20 mouse cellular contexts compared by ENCODE assay signal in the genomic region with DNA sequence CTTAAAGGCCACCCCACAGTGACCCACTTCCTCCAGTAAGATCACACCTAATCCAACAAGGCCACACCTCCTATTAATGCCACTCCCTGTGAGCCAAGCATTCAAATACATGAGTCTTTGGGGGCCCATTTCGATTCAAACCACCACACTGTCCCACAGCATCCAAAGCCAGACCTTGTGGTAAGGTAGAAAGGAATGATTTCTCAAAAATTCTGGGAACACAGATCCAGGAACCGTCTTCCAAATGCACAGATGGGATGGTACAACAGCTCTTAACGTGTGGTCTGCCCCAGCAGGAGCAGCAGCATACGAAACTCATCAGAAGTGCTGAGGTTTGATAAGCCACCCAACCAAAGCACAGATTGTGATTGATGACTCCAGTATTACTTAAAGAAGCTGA. TPM values are rescaled to one million over a fixed set of nuclear protein-coding genes. Genes with fewer than 3 reads are reported as not detected.
DNase-seq lines count a peak whose midpoint lies in the region; ATAC-seq lines count a peak whose summit lies in the region.
"Had no signal": no experiment of that assay in that cellular context is flagged by ENCODE, and none has a peak within 500 bp of the region (broad histone marks: within the 10 kb centered on the region; RNA-seq: fewer than 3 reads in every experiment).

No protein-coding gene starts in this region.

- H3K27me3 ChIP-seq in embryonic facial prominence, embryonic 13.5 days: no peaks in the 10 kb centered on the region
- no peaks in the 10 kb centered on the region for H3K27me3 ChIP-seq in embryonic facial prominence, embryonic 10.5 days (replicated peaks; ENCODE audit: low read depth, poor library complexity, severe bottlenecking)
- H3K27me3 ChIP-seq: CH12.LX; forebrain, embryonic 12.5 days; heart, embryonic 12.5 days; kidney, embryonic 15.5 days; Patski had no signal

- WGBS in embryonic facial prominence, embryonic 13.5 days: 79% methylated on average over 4 of the region's 4 CpGs
- 83% methylated on average over 4 of the region's 4 CpGs for WGBS in embryonic facial prominence, embryonic 10.5 days

- DNase-seq in embryonic facial prominence, embryonic 10.5 days (ENCODE audit: low spot score): no peak
- peak; percentile 49 to 53 for DNase-seq in cerebellum, adult 18-20 months
- DNase-seq in cerebellum, adult 9-11 months: peak; percentile 66
- peak; percentile 25 to 51 for DNase-seq in cerebellum, postnatal 36 days
- no peak for DNase-seq in urinary bladder, postnatal 25 days (ENCODE audit: low spot score)
- DNase-seq in thymus, postnatal 25 days: no peak
- DNase-seq: adrenal gland, postnatal 10 days; forebrain, postnatal 0 days; gastrocnemius, adult 2 months; gastrocnemius, postnatal 25 days had no signal

- peak overlapping the region; percentile 39; the same call in 1 of the 2 replicates for H3K27ac ChIP-seq in embryonic facial prominence, embryonic 13.5 days
- no peak overlapping the region for H3K27ac ChIP-seq in embryonic facial prominence, embryonic 10.5 days (replicated peaks)
- H3K27ac ChIP-seq: forebrain, embryonic 12.5 days; gastrocnemius, adult 2 months; hindbrain, embryonic 10.5 days; hindbrain, embryonic 14.5 days; kidney, embryonic 15.5 days had no signal

- H3K9me3 ChIP-seq in embryonic facial prominence, embryonic 13.5 days: 0 out of 2 replicates have a peak, but pooled peaks cover 4% of the 10 kb centered on the region
- H3K9me3 ChIP-seq in embryonic facial prominence, embryonic 10.5 days: 0 out of 2 replicates have a peak, but pooled peaks cover 3% of the 10 kb centered on the region
- H3K9me3 ChIP-seq: forebrain, embryonic 12.5 days; heart, embryonic 12.5 days; hindbrain, embryonic 10.5 days; kidney, embryonic 15.5 days had no signal

- H3K4me3 ChIP-seq in embryonic facial prominence, embryonic 13.5 days: no peak overlapping the region
- H3K4me3 ChIP-seq in embryonic facial prominence, embryonic 10.5 days: no peak overlapping the region
- H3K4me3 ChIP-seq: forebrain, embryonic 12.5 days; gastrocnemius, adult 2 months; heart, embryonic 12.5 days; hindbrain, embryonic 10.5 days; kidney, embryonic 15.5 days had no signal

- no peak overlapping the region for H3K4me2 ChIP-seq in embryonic facial prominence, embryonic 13.5 days
- H3K4me2 ChIP-seq: forebrain, embryonic 12.5 days; heart, embryonic 12.5 days; hindbrain, embryonic 14.5 days; kidney, embryonic 15.5 days had no signal

- H3K4me1 ChIP-seq in embryonic facial prominence, embryonic 13.5 days: 0 out of 2 replicates have a peak, but pooled peaks cover 4% of the 10 kb centered on the region
- H3K4me1 ChIP-seq in embryonic facial prominence, embryonic 10.5 days: no peaks in the 10 kb centered on the region
- H3K4me1 ChIP-seq: forebrain, embryonic 12.5 days; heart, embryonic 12.5 days; hindbrain, embryonic 10.5 days; kidney, embryonic 15.5 days had no signal

- H3K9ac ChIP-seq in embryonic facial prominence, embryonic 13.5 days: no peak overlapping the region
- H3K9ac ChIP-seq: forebrain, embryonic 12.5 days; forebrain, postnatal 0 days; heart, embryonic 12.5 days; hindbrain, embryonic 14.5 days; kidney, embryonic 15.5 days had no signal

- no peaks in the 10 kb centered on the region for H3K36me3 ChIP-seq in embryonic facial prominence, embryonic 13.5 days
- no peaks in the 10 kb centered on the region for H3K36me3 ChIP-seq in embryonic facial prominence, embryonic 10.5 days (replicated peaks)
- H3K36me3 ChIP-seq: forebrain, embryonic 12.5 days; heart, embryonic 12.5 days; hindbrain, embryonic 10.5 days; kidney, embryonic 15.5 days had no signal

- ATAC-seq in embryonic facial prominence, embryonic 13.5 days (ENCODE audit: insufficient number of reproducible peaks, insufficient read depth, low FRiP score, low TSS enrichment, low read depth): no peak
- ATAC-seq: forebrain, postnatal 0 days; intestine, embryonic 16.5 days; Patski had no signal

RNA-seq across cellular contexts. Expression of gene Adamts18, which starts 18.0 kb away (rescaled TPM):
- 8.7 and 11.0 TPM in 2 replicates for polyA plus RNA-seq in embryonic facial prominence, embryonic 13.5 days (2015; fragmentation: Nextera tagmentation; extraction: Ambion mirVana)
- polyA plus RNA-seq in embryonic facial prominence, embryonic 10.5 days (2016; fragmentation: Nextera tagmentation; extraction: Ambion mirVana): 3.7 and 4.6 TPM in 2 replicates
- polyA plus RNA-seq: kidney, adult 2 months; Patski had no signal

Comparison
In these comparisons a context has a peak if more than half of its experiments do, and no peak if none do; other contexts are left out.
1. DNase-seq: peak in cerebellum, adult 18-20 months (2 of 2), cerebellum, adult 9-11 months (single experiment) and cerebellum, postnatal 36 days (2 of 2); none in embryonic facial prominence, embryonic 10.5 days (single experiment), urinary bladder, postnatal 25 days (single experiment) and thymus, postnatal 25 days (single experiment).